Mouse (Mus musculus): ENCODE measurements around the gene Thra.

- no peak for TF ChIP-seq POLR2A (IDR thresholded peaks at IDR 0.05; ENCODE audit: insufficient read depth, low read depth, low read length)
- no peak for TF ChIP-seq CTCF (IDR thresholded peaks at IDR 0.05; ENCODE audit: insufficient read depth, low read depth, low read length)
Observed at GRCm38 (mm10) chr11:98705021-98705420, 35.4 kb upstream of the Thra start.

Measured in olfactory bulb, adult 2 months (tissue).